Mouse (Mus musculus): ENCODE data around the gene Slc45a1. TPM values are rescaled to one million over a fixed set of nuclear protein-coding genes. Genes with fewer than 3 reads are reported as not detected.

Gene Slc45a1
- polyA plus RNA-seq, 2 experiments = 0.14 to 0.36 TPM

GRCm38 (mm10) chr4:150593473-150594217 lies 58.3 kb downstream of the Slc45a1 start:
- H3K9me3 ChIP-seq (ENCODE audit: control insufficient read depth, low read length) = no peaks in the 10 kb centered on the region
- H3K4me2 ChIP-seq (replicated peaks; ENCODE audit: low read depth, low read length, severe bottlenecking) = no peak overlapping the region
- no peaks in the 10 kb centered on the region for H3K36me3 ChIP-seq (ENCODE audit: control insufficient read depth, insufficient read depth, low read length)
- no peak overlapping the region for H3K27ac ChIP-seq (replicated peaks; ENCODE audit: low read depth, low read length)
- ATAC-seq (ENCODE audit: low FRiP score, low read depth) = no peak
- H3K4me3 ChIP-seq (replicated peaks; ENCODE audit: low read length) = no peak overlapping the region
- TF ChIP-seq POLR2A (IDR thresholded peaks at IDR 0.05; ENCODE audit: borderline replicate concordance, extremely low read depth, insufficient read depth, insufficient read length) = no peak
- WGBS = 64% methylated on average over 4 of the region's 4 CpGs
- peaks cover 26% of the 10 kb centered on the region for H3K4me1 ChIP-seq (ENCODE audit: control insufficient read depth, insufficient read depth, low read length)
- no peak for DNase-seq (ENCODE audit: low spot score)
- H3K27me3 ChIP-seq (ENCODE audit: control insufficient read depth, insufficient read depth, low read length) = no peaks in the 10 kb centered on the region
- no peak overlapping the region for H3K9ac ChIP-seq (ENCODE audit: low read depth, low read length, severe bottlenecking)

GRCm38 (mm10) chr4:150592087-150592486 lies 59.9 kb downstream of the Slc45a1 start:
- DNase-seq (ENCODE audit: low spot score) = no peak
- Histone ChIP-seq H3K36me3 (ENCODE audit: control insufficient read depth, insufficient read depth, low read length) (no peaks in the 10 kb centered on the region), H3K27me3 (ENCODE audit: control insufficient read depth, insufficient read depth, low read length) (no peaks in the 10 kb centered on the region), H3K9me3 (ENCODE audit: control insufficient read depth, low read length) (no peaks in the 10 kb centered on the region), H3K4me2 (replicated peaks; ENCODE audit: low read depth, low read length, severe bottlenecking) (no peak overlapping the region), H3K4me3 (replicated peaks; ENCODE audit: low read length) (no peak overlapping the region), H3K27ac (replicated peaks; ENCODE audit: low read depth, low read length) (no peak overlapping the region), H3K9ac (ENCODE audit: low read depth, low read length, severe bottlenecking) (no peak overlapping the region), H3K4me1 (ENCODE audit: control insufficient read depth, insufficient read depth, low read length) (peaks cover 19% of the 10 kb centered on the region)
- TF ChIP-seq POLR2A (IDR thresholded peaks at IDR 0.05; ENCODE audit: borderline replicate concordance, extremely low read depth, insufficient read depth, insufficient read length) = no peak
- no peak for ATAC-seq (ENCODE audit: low FRiP score, low read depth)
- WGBS = 70% methylated on average over 6 of the region's 6 CpGs

- H3K27ac ChIP-seq (replicated peaks; ENCODE audit: low read depth, low read length) = 0 out of 2 replicates have a peak overlapping the region, but pooled peaks have one; percentile 33
- no peaks in the 10 kb centered on the region for H3K36me3 ChIP-seq (ENCODE audit: control insufficient read depth, insufficient read depth, low read length)
- no peak overlapping the region for H3K4me3 ChIP-seq (replicated peaks; ENCODE audit: low read length)
- no peak overlapping the region for H3K9ac ChIP-seq (ENCODE audit: low read depth, low read length, severe bottlenecking)
- no peak for ATAC-seq (ENCODE audit: low FRiP score, low read depth)
- DNase-seq (ENCODE audit: low spot score) = no peak
- H3K27me3 ChIP-seq (ENCODE audit: control insufficient read depth, insufficient read depth, low read length) = no peaks in the 10 kb centered on the region
- H3K4me1 ChIP-seq (ENCODE audit: control insufficient read depth, insufficient read depth, low read length) = peaks cover 20% of the 10 kb centered on the region
- H3K4me2 ChIP-seq (replicated peaks; ENCODE audit: low read depth, low read length, severe bottlenecking) = no peak overlapping the region
- 58% methylated on average over 4 of the region's 4 CpGs for WGBS
- H3K9me3 ChIP-seq (ENCODE audit: control insufficient read depth, low read length) = no peaks in the 10 kb centered on the region
- TF ChIP-seq POLR2A (IDR thresholded peaks at IDR 0.05; ENCODE audit: borderline replicate concordance, extremely low read depth, insufficient read depth, insufficient read length) = no peak
Measured at GRCm38 (mm10) chr4:150591602-150592001, 60.4 kb downstream of the Slc45a1 start.

GRCm38 (mm10) chr4:150590621-150591282 lies 61.2 kb downstream of the Slc45a1 start:
- H3K4me3 ChIP-seq (replicated peaks; ENCODE audit: low read length) = no peak overlapping the region
- peaks cover 26% of the 10 kb centered on the region for H3K4me1 ChIP-seq (ENCODE audit: control insufficient read depth, insufficient read depth, low read length)
- H3K27me3 ChIP-seq (ENCODE audit: control insufficient read depth, insufficient read depth, low read length) = no peaks in the 10 kb centered on the region
- no peak for TF ChIP-seq POLR2A (IDR thresholded peaks at IDR 0.05; ENCODE audit: borderline replicate concordance, extremely low read depth, insufficient read depth, insufficient read length)
- no peak overlapping the region for H3K4me2 ChIP-seq (replicated peaks; ENCODE audit: low read depth, low read length, severe bottlenecking)
- no peak overlapping the region for H3K27ac ChIP-seq (replicated peaks; ENCODE audit: low read depth, low read length)
- H3K36me3 ChIP-seq (ENCODE audit: control insufficient read depth, insufficient read depth, low read length) = no peaks in the 10 kb centered on the region
- no peak for DNase-seq (ENCODE audit: low spot score)
- H3K9me3 ChIP-seq (ENCODE audit: control insufficient read depth, low read length) = no peaks in the 10 kb centered on the region
- H3K9ac ChIP-seq (ENCODE audit: low read depth, low read length, severe bottlenecking) = no peak overlapping the region
- 23% methylated on average over 3 of the region's 3 CpGs for WGBS
- no peak for ATAC-seq (ENCODE audit: low FRiP score, low read depth)

GRCm38 (mm10) chr4:150588300-150588621 lies 63.7 kb downstream of the Slc45a1 start:
- ATAC-seq (ENCODE audit: low FRiP score, low read depth) (no peak), DNase-seq (ENCODE audit: low spot score) (no peak)
- Histone ChIP-seq H3K27ac (replicated peaks; ENCODE audit: low read depth, low read length) (no peak overlapping the region), H3K4me2 (replicated peaks; ENCODE audit: low read depth, low read length, severe bottlenecking) (no peak overlapping the region), H3K9me3 (ENCODE audit: control insufficient read depth, low read length) (no peaks in the 10 kb centered on the region), H3K4me3 (replicated peaks; ENCODE audit: low read length) (no peak overlapping the region), H3K4me1 (ENCODE audit: control insufficient read depth, insufficient read depth, low read length) (peaks cover 45% of the 10 kb centered on the region), H3K36me3 (ENCODE audit: control insufficient read depth, insufficient read depth, low read length) (no peaks in the 10 kb centered on the region), H3K9ac (ENCODE audit: low read depth, low read length, severe bottlenecking) (no peak overlapping the region), H3K27me3 (ENCODE audit: control insufficient read depth, insufficient read depth, low read length) (no peaks in the 10 kb centered on the region)
- 83% methylated on average over 2 of the region's 2 CpGs for WGBS
- no peak for TF ChIP-seq POLR2A (IDR thresholded peaks at IDR 0.05; ENCODE audit: borderline replicate concordance, extremely low read depth, insufficient read depth, insufficient read length)
